In the genomic region with DNA sequence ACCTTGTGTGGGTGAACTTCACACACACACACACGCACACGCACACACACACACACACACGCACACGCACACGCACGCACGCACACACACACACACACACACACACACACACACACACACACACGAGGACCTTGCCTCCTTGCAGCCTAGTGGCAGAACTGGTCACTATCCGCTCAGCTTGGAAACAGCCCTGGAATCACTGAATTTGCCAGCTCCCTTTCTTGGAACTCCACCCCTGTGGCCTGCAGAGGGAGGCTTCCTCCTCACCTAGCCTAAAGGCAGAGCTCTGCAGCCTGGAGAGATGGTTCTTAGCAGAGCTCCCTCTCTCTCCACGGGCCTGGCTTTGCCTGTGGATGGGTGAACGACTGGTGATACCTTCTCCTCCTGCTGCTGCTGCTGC, we compare ENCODE assay signal across 9 mouse cellular contexts. TPM values are rescaled to one million over a fixed set of nuclear protein-coding genes. Genes with fewer than 3 reads are reported as not detected.
DNase-seq lines count a peak whose midpoint lies in the region; ATAC-seq and TF ChIP-seq lines count a peak whose summit lies in the region.
"Had no signal": no experiment of that assay in that cellular context is flagged by ENCODE, and none has a peak within 500 bp of the region (broad histone marks: within the 10 kb centered on the region; RNA-seq: fewer than 3 reads in every experiment).

No protein-coding gene starts in this region.

- H3K9ac ChIP-seq in lung, embryonic 15.5 days: no peak overlapping the region
- no peak overlapping the region for H3K9ac ChIP-seq in intestine, embryonic 14.5 days (ENCODE audit: low read length)
- H3K9ac ChIP-seq: liver, embryonic 14.5 days had no signal

- H3K36me3 ChIP-seq in lung, embryonic 15.5 days: no peaks in the 10 kb centered on the region
- no peaks in the 10 kb centered on the region for H3K36me3 ChIP-seq in intestine, embryonic 14.5 days (ENCODE audit: control insufficient read depth, insufficient read depth, low read length)

- no peak for TF ChIP-seq POLR2A in olfactory bulb, adult 2 months (IDR thresholded peaks at IDR 0.05; ENCODE audit: insufficient read depth, low read depth, low read length)

- H3K27ac ChIP-seq in lung, embryonic 15.5 days: no peak overlapping the region
- H3K27ac ChIP-seq in intestine, embryonic 14.5 days (ENCODE audit: low read depth): no peak overlapping the region
- peak overlapping the region; percentile 27; the same call in 1 of the 2 replicates for H3K27ac ChIP-seq in olfactory bulb, adult 2 months (ENCODE audit: insufficient read depth, low read depth, low read length)
- H3K27ac ChIP-seq: liver, embryonic 14.5 days had no signal

- no peak for DNase-seq in lung, postnatal 4 days
- DNase-seq in embryo, embryonic 9.5 days (ENCODE audit: extremely low spot score): peak; percentile 29
- DNase-seq in intestine, embryonic 14.5 days (ENCODE audit: low spot score): no peak
- DNase-seq in spleen, postnatal 10 days (ENCODE audit: low spot score in 2 of 2): no peak
- DNase-seq in adrenal gland, adult 18-20 months (ENCODE audit: low spot score in 2 of 2): no peak
- DNase-seq in spleen, postnatal 36 days (ENCODE audit: low spot score in 2 of 2): no peak

- peaks cover 17% of the 10 kb centered on the region for H3K4me1 ChIP-seq in lung, embryonic 15.5 days
- no peaks in the 10 kb centered on the region; the same call in 1 of the 2 replicates for H3K4me1 ChIP-seq in intestine, embryonic 14.5 days (replicated peaks; ENCODE audit: control insufficient read depth, insufficient read depth, low read length)
- peaks cover 40% of the 10 kb centered on the region for H3K4me1 ChIP-seq in olfactory bulb, adult 2 months (ENCODE audit: control insufficient read depth, insufficient read depth, low read length)

- WGBS in lung, embryonic 15.5 days: 26% methylated on average over 11 of the region's 11 CpGs
- 18% methylated on average over 10 of the region's 11 CpGs for WGBS in intestine, embryonic 14.5 days
- 6% methylated on average over 11 of the region's 11 CpGs for WGBS in olfactory bulb, adult 2 months

- peak overlapping the region; percentile 98; the same call in 1 of the 2 replicates for H3K4me2 ChIP-seq in lung, embryonic 15.5 days
- peak overlapping the region; percentile 99 for H3K4me2 ChIP-seq in intestine, embryonic 14.5 days (ENCODE audit: low read length)

- H3K27me3 ChIP-seq in lung, embryonic 15.5 days: peaks cover 43% of the 10 kb centered on the region
- H3K27me3 ChIP-seq in intestine, embryonic 14.5 days (replicated peaks; ENCODE audit: control insufficient read depth, insufficient read depth, low read length): peaks cover 31% of the 10 kb centered on the region

- no peak for ATAC-seq in lung, embryonic 15.5 days (ENCODE audit: borderline replicate concordance, extremely low read depth, low FRiP score, low TSS enrichment)
- no peak for ATAC-seq in intestine, embryonic 14.5 days (replicated peaks; ENCODE audit: low FRiP score, low TSS enrichment, low read depth)

- H3K9me3 ChIP-seq in lung, embryonic 15.5 days: no peaks in the 10 kb centered on the region
- no peaks in the 10 kb centered on the region; the same call in 1 of the 2 replicates for H3K9me3 ChIP-seq in intestine, embryonic 14.5 days (ENCODE audit: control insufficient read depth, low read length)

- H3K4me3 ChIP-seq in lung, embryonic 15.5 days: peak overlapping the region; percentile 61; the same call in 1 of the 2 replicates
- no peak overlapping the region for H3K4me3 ChIP-seq in intestine, embryonic 14.5 days (ENCODE audit: low read depth, low read length)
- peak overlapping the region; percentile 90 for H3K4me3 ChIP-seq in olfactory bulb, adult 2 months (ENCODE audit: insufficient read depth, low read depth, low read length)

- no peak for TF ChIP-seq CTCF in olfactory bulb, adult 2 months (IDR thresholded peaks at IDR 0.05; ENCODE audit: insufficient read depth, low read depth, low read length)

RNA-seq across cellular contexts. Expression of a gene that starts 1.7 kb away (rescaled TPM):
- polyA plus RNA-seq in lung, embryonic 15.5 days (2015; fragmentation: Nextera tagmentation; extraction: Ambion mirVana): 7.1 and 7.3 TPM in 2 replicates
- 1.4 and 1.8 TPM in 2 replicates for polyA plus RNA-seq in intestine, embryonic 14.5 days (2014; fragmentation: Nextera tagmentation; extraction: Ambion mirVana)
- 71.6 TPM in 1 of 2 replicates, not detected in the other for polyA plus RNA-seq in olfactory bulb, adult 2 months (2012; ENCODE audit: insufficient read depth, insufficient read length, low replicate concordance, missing spikeins)
- total RNA-seq in adrenal gland, adult 18-20 months (2021): 1 to 10 TPM; 2.6 to 4.3 TPM
